Mouse (Mus musculus): Measurements from ENCODE around the gene C130026I21Rik.
"Not testable (repeated sequence)": the region's sequence is repeated elsewhere in the genome, so short reads cannot be mapped to it uniquely, and the experiment has no call there.

C130026I21Rik gene

GRCm38 (mm10) chr1:85121841-85122240, 148.5 kb downstream of the C130026I21Rik start:
- in situ Hi-C loops (cut with MseI, MboI) = not testable (repeated sequence)

DNA sequence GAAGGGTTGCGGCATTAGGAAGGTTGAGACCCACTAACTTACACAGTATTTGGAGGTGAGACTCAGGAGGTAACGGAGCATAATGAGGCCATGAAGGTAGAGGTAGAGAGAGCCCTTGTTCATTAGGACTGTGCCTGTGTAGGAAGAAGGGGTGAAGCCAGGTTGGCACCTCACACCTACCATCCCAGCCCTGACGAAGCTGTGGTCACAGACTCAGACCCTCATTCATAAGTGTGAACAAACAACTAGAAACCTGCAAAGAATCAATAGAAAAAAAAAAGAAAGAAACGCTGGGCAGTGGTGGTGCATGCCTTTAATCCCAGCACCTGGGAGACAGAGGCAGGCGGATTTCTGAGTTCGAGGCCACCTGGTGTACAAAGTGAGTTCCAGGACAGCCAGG, 152.0 kb downstream of the C130026I21Rik start:
- in situ Hi-C loops (cut with MseI, MboI) = not testable (repeated sequence)

- in situ Hi-C loops (cut with MseI, MboI) = not testable (repeated sequence)
Observed at GRCm38 (mm10) chr1:85117537-85117936, 152.8 kb downstream of the C130026I21Rik start.

GRCm38 (mm10) chr1:85114666-85115402, 155.5 kb downstream of the C130026I21Rik start:
- in situ Hi-C loops (cut with MseI, MboI) = not testable (repeated sequence)

GRCm38 (mm10) chr1:85114078-85114477, 156.3 kb downstream of the C130026I21Rik start:
- in situ Hi-C loops (cut with MseI, MboI) = not testable (repeated sequence)

GRCm38 (mm10) chr1:85112889-85113288, 157.5 kb downstream of the C130026I21Rik start:
- in situ Hi-C loops (cut with MseI, MboI) = not testable (repeated sequence)

GRCm38 (mm10) chr1:85112266-85112665, 158.1 kb downstream of the C130026I21Rik start:
- in situ Hi-C loops (cut with MseI, MboI) = not testable (repeated sequence)

DNA sequence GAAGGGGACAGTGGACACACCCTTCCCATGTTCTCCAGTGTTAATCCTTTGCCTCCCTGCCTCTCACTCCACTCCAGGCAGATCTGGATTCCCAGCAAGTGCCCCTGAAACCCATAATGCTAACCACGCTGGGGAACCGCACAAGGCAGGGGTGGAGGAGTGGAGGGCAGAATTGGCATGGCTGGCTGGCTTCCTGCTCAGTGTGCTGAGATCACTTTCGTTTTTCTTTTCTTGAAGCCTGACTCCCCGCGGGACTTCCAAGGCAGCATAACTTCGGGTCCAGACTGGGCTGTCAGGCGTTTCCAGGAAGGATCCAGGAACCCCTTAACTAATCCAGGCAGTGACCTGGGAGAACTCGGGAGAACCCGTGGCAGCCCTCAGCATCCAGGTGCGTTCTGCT, 158.8 kb downstream of the C130026I21Rik start:
- in situ Hi-C loops (cut with MseI, MboI) = not testable (repeated sequence)

- in situ Hi-C loops (cut with MseI, MboI) = not testable (repeated sequence)
Observed at GRCm38 (mm10) chr1:85110876-85111275, 159.5 kb downstream of the C130026I21Rik start.

- in situ Hi-C loops (cut with MseI, MboI) = not testable (repeated sequence)
Observed at GRCm38 (mm10) chr1:85109753-85110152, 160.6 kb downstream of the C130026I21Rik start, which contains the start of gene A530032D15Rik. TSS of gene A530032D15Rik (minus strand) at chr1:85109853.

GRCm38 (mm10) chr1:85106013-85106412, 164.4 kb downstream of the C130026I21Rik start:
- in situ Hi-C loops (cut with MseI, MboI) = not testable (repeated sequence)

- in situ Hi-C loops (cut with MseI, MboI) = not testable (repeated sequence)
Observed at GRCm38 (mm10) chr1:85105336-85105735, 165.0 kb downstream of the C130026I21Rik start.

GRCm38 (mm10) chr1:85101754-85102153, 168.6 kb downstream of the C130026I21Rik start:
- in situ Hi-C loops (cut with MseI, MboI) = not testable (repeated sequence)

- in situ Hi-C loops (cut with MseI, MboI) = not testable (repeated sequence)
Observed at GRCm38 (mm10) chr1:85099864-85100263, 170.5 kb downstream of the C130026I21Rik start, which contains the start of gene Gm10553. TSS of gene Gm10553 (plus strand) at chr1:85100164.

- in situ Hi-C loops (cut with MseI, MboI) = not testable (repeated sequence)
Observed at GRCm38 (mm10) chr1:85099081-85099480, 171.3 kb downstream of the C130026I21Rik start.

DNA sequence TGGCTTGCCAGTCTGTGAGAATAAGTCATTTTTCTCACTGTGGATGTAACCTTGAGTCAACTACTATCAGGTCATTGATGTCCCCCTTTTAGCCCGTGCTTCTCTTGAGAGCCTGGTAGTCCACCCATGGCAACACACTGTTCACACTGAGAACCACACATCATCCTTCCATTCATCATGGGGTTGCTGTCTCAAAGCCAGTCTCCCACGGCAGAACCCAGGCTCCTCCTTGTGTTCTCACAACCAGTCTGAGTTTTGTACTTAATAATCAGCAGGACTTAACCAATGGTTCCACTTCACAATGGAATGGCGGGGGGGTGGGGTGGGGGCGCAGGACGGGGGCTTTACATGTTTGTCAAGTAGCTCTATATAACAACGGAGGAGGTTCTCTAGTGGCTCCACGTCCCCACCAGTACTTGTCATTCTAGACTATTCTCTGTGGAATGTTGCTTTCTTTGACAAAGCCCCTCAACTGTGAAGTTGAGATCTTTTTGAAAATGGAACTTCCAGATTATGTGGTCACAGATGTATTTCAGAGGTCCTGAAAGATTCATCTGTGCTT, 177.3 kb downstream of the C130026I21Rik start:
- in situ Hi-C loops (cut with MseI, MboI) = not testable (repeated sequence)

GRCm38 (mm10) chr1:85092169-85092568, 178.2 kb downstream of the C130026I21Rik start:
- in situ Hi-C loops (cut with MseI, MboI) = not testable (repeated sequence)

GRCm38 (mm10) chr1:85086211-85086610, 184.2 kb downstream of the C130026I21Rik start:
- in situ Hi-C loops (cut with MseI, MboI) = not testable (repeated sequence)

GRCm38 (mm10) chr1:85084803-85085202, 185.6 kb downstream of the C130026I21Rik start:
- in situ Hi-C loops (cut with MseI, MboI) = not testable (repeated sequence)

- in situ Hi-C loops (cut with MseI, MboI) = not testable (repeated sequence)
Observed at GRCm38 (mm10) chr1:85073099-85073498, 197.3 kb downstream of the C130026I21Rik start.

DNA sequence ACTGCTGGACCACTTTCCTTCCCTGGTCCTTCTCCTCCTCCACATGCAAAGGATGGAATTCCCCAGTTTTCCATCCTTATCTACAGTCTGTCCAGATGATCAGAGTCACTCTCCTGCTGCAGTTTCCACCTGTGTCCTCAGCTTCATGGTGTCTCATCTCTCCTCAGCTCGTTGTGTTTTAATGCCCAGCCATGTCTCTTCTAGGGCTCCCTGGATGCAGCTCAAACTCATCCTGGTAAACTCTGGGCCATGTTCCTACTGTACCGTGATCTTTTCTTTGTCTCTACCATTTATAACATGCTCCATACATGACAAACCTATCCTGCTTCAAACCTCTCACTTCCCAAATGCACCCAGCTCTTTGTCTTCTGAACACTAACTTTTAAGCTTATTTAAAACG, 198.7 kb downstream of the C130026I21Rik start:
- in situ Hi-C loops (cut with MseI, MboI) = not testable (repeated sequence)

- in situ Hi-C loops (cut with MseI, MboI) = not testable (repeated sequence)
Observed at GRCm38 (mm10) chr1:85035801-85036200, 234.6 kb downstream of the C130026I21Rik start.

GRCm38 (mm10) chr1:85034394-85034793, 236.0 kb downstream of the C130026I21Rik start:
- in situ Hi-C loops (cut with MseI, MboI) = not testable (repeated sequence)
